Mouse (Mus musculus) embryonic facial prominence, embryonic 12.5 days (tissue): Measurements from ENCODE around the gene Vmn2r17. TPM values are rescaled to one million over a fixed set of nuclear protein-coding genes. Genes with fewer than 3 reads are reported as not detected.

Source experiments
- ATAC-seq: fragments of 200-750 bp; cut with Nextera tagmentation; 2 replicates; pipeline ENCODE4 v1.8.0; 2017; ENCODE audit not compliant: insufficient number of reproducible peaks, insufficient read depth, low FRiP score, low TSS enrichment
- H3K27ac ChIP-seq: fragments of 300-500 bp; sonication (generic); 2 replicates; pipeline ENCODE4 v1.5.1; 2016; ENCODE audit warnings: mild to moderate bottlenecking
- H3K27me3 ChIP-seq: fragments of 300-500 bp; sonication (generic); 2 replicates; pipeline ENCODE4 v1.6.1; 2016; ENCODE audit warnings: mild to moderate bottlenecking, moderate library complexity
- H3K36me3 ChIP-seq: fragments of 300-500 bp; sonication (generic); 2 replicates; pipeline ENCODE4 v1.6.1; 2016; ENCODE audit warnings: mild to moderate bottlenecking
- H3K4me1 ChIP-seq: fragments of 300-500 bp; sonication (generic); 2 replicates; pipeline ENCODE4 v1.6.1; 2016
- H3K4me2 ChIP-seq: fragments of 300-500 bp; sonication (generic); replicated peaks from 2 replicates; pipeline ENCODE4 v1.6.1; 2016; ENCODE audit warnings: mild to moderate bottlenecking, moderate library complexity
- H3K4me3 ChIP-seq: fragments of 300-500 bp; sonication (generic); 2 replicates; pipeline ENCODE4 v1.5.1; 2016; ENCODE audit warnings: mild to moderate bottlenecking
- H3K9ac ChIP-seq: fragments of 300-500 bp; sonication (generic); 2 replicates; pipeline ENCODE4 v1.6.1; 2016; ENCODE audit warnings: mild to moderate bottlenecking, moderate library complexity
- H3K9me3 ChIP-seq: fragments of 300-500 bp; sonication (generic); 2 replicates; pipeline ENCODE4 v1.6.1; 2016; ENCODE audit warnings: mild to moderate bottlenecking, moderate library complexity
- WGBS: fragments of 180-500 bp; shearing (Covaris S2); methylation state at CpG from one replicate; pipeline ENCODE4 v1.1.7; 2016; 5-methylcytosine and 5-hydroxymethylcytosine counted together
- polyA plus RNA-seq: library from polyadenylated mRNA; unstranded; fragments of >200 nt; fragmentation: Nextera tagmentation; extraction: Ambion mirVana; gene quantifications from 2 replicates; pipeline ENCODE4 v1.2.1, GENCODE M21; 2016

Vmn2r17 gene
- not detected in 2 replicates for polyA plus RNA-seq

DNA sequence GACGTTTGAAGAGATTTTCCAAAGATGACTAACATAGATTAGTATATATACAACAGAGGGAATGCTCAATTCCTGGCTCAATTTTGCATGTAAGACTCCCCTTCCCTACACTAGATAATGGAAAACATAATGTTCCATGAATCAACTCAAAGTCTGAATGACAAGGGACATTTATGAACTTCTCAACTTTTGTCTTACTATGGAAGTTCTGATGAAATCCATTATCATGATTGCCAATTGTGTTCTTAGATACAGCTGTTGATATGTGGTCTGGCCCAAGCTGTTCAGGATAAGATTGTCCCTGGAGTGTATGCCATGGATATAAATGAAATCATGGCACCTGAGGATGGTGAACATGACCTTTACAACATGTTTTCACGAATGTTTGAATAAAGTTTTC, at the start of gene Vmn2r17:
Gene Vmn2r17, plus strand, starts transcription at position 301 of the 400 bp plus-strand sequence.
- H3K4me3 ChIP-seq: no peak within 1 kb of the TSS
- WGBS: 58% methylated on average over 2 of the region's 2 CpGs

DNA sequence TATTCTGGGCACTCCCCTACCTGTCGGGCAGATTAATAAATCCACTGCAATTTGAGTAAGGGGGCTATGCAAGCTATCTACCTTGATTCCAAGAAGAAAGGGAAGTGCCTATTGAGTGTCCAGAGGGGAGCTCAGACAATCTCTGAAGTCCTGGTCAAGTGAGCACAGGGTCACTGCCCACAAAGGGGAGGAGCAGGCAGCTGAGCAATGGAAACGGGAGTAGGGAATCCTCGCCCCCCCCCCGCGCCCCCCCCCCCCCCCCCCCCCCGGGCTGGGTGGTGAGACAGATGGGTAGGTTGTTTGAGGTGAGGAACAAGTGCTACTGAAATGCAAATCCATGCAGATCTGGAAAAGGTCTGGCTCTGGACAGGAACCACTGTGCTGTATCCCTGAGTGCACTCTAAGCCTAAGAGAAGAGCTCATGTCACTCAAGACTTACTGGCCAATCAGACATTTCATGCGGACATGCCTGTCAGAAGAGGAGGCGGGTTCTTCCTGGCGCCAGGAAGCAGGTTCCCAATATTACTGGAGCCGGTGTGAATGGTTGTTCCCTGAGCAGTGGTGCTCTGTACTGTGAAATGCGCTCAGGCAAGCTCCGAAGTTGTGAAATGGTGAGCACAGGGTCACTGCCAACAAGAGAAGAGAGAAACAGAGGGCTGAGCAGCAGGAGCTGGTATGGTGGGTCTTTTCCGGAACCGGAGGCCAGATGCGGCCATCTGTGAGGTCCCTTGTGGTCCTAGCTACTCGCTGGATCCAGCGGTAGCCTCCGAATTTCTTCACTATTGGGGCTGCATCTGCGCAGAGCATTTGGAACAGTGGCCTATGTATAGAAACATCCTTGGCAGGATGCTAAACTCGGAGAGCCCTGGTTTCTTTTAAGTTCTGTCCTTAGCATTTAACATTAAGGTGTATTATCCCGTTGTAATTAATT, 47.4 kb downstream of the Vmn2r17 start:
- 25% methylated on average over 17 of the region's 21 CpGs for WGBS
- ATAC-seq: no peak
- Histone ChIP-seq H3K27ac (no peak overlapping the region), H3K4me1 (no peaks in the 10 kb centered on the region), H3K9me3 (peaks cover 10% of the 10 kb centered on the region; the same call in 1 of the 2 replicates), H3K9ac (no peak overlapping the region), H3K36me3 (no peaks in the 10 kb centered on the region), H3K4me2 (no peak overlapping the region; the same call in 1 of the 2 replicates), H3K4me3 (peak overlapping the region; percentile 12; the same call in 1 of the 2 replicates), H3K27me3 (no peaks in the 10 kb centered on the region)

More for the DNA sequence above, at the start of gene Vmn2r17:
- Histone ChIP-seq H3K36me3 (no peaks in the 10 kb centered on the region), H3K4me2 (no peak within 1 kb of the TSS), H3K4me1 (no peaks in the 10 kb centered on the region), H3K9me3 (peaks cover 7% of the 10 kb centered on the region; the same call in 1 of the 2 replicates), H3K9ac (no peak within 1 kb of the TSS), H3K27ac (no peak within 1 kb of the TSS), H3K27me3 (no peaks in the 10 kb centered on the region)
- ATAC-seq: no peak

DNA sequence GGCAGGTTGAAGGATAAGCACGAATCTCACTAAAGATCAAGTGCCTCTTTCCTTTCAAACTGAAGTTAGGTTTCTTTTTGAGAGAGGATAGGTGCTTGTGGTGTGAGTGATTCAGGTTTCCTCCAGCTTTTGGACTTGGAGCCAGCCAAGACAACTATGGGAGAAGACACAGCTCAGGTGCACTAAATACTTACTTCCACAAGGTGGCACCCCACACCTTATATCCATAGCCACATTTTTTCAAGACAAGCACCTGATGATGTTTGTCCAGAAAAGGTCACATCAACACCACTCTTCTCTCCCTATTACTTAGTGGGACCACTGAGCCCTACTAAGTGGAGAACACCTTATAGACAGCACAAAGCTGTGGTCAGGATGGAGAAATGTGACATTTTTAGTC, 87.2 kb downstream of the Vmn2r17 start:
- no peak for ATAC-seq
- Histone ChIP-seq H3K27me3 (no peaks in the 10 kb centered on the region), H3K4me3 (no peak overlapping the region), H3K4me1 (no peaks in the 10 kb centered on the region), H3K4me2 (no peak overlapping the region), H3K9me3 (0 out of 2 replicates have a peak, but pooled peaks cover 3% of the 10 kb centered on the region), H3K9ac (no peak overlapping the region), H3K27ac (no peak overlapping the region), H3K36me3 (no peaks in the 10 kb centered on the region)
- WGBS: 8% methylated on average over 1 of the region's 1 CpGs

Other genes with a start within 250 kb of the Vmn2r17 start
- not detected in 2 replicates for gene Vmn2r13, start 227.5 kb upstream of the Vmn2r17 start, polyA plus RNA-seq
- gene Vmn2r14, start 195.0 kb upstream of the Vmn2r17 start, polyA plus RNA-seq: not detected in 2 replicates
- gene Vmn2r15, start 122.0 kb upstream of the Vmn2r17 start, polyA plus RNA-seq: not detected in 2 replicates
- gene Vmn2r16, start 89.5 kb upstream of the Vmn2r17 start, polyA plus RNA-seq: not detected in 2 replicates
- gene Crlf2, start 139.3 kb downstream of the Vmn2r17 start, polyA plus RNA-seq: 5.4 and 7.1 TPM in 2 replicates